Mouse (Mus musculus) small intestine, adult 2 months (tissue): ENCODE measurements around the gene Adcy5.

ENCODE experiments used
- CTCF ChIP-seq: fragments of 200-500 bp; IDR thresholded peaks from 2 replicates; pipeline ENCODE4 v1.5.1; 2012; ENCODE audit warnings: low read depth, mild to moderate bottlenecking, control low read depth, inconsistent platforms, low read length, moderate library complexity, mixed read lengths; ENCODE audit not compliant: insufficient replicate concordance, insufficient read length; ENCODE audit errors: extremely low read depth
- POLR2A ChIP-seq: fragments of 200-500 bp; IDR thresholded peaks from 2 replicates; pipeline ENCODE4 v1.6.1; 2012; ENCODE audit warnings: low read depth, mild to moderate bottlenecking, control low read depth, inconsistent platforms, low read length, moderate library complexity

DNA sequence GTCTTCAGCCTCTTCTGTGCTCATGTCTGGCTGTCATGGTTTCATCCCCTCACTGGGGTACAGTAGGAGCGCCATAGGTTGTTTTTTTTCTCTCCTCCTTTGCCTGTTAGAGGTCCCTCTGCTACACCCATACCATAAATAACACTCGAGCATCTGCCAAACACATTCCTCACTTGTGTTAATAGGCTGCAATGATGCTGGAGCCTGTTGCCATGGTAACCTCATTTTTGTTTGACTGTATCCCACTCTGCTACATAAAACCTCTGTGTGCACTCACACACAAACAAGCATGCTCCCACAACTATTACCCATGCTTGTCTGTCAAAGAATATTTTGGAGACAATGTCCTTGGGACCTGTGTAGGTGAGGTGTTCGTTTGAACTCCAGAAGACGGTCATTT, 5.3 kb downstream of the Adcy5 start:
- TF ChIP-seq CTCF = no peak
- no peak for TF ChIP-seq POLR2A
